8 mouse cellular contexts compared by ENCODE assay signal in the genomic region with DNA sequence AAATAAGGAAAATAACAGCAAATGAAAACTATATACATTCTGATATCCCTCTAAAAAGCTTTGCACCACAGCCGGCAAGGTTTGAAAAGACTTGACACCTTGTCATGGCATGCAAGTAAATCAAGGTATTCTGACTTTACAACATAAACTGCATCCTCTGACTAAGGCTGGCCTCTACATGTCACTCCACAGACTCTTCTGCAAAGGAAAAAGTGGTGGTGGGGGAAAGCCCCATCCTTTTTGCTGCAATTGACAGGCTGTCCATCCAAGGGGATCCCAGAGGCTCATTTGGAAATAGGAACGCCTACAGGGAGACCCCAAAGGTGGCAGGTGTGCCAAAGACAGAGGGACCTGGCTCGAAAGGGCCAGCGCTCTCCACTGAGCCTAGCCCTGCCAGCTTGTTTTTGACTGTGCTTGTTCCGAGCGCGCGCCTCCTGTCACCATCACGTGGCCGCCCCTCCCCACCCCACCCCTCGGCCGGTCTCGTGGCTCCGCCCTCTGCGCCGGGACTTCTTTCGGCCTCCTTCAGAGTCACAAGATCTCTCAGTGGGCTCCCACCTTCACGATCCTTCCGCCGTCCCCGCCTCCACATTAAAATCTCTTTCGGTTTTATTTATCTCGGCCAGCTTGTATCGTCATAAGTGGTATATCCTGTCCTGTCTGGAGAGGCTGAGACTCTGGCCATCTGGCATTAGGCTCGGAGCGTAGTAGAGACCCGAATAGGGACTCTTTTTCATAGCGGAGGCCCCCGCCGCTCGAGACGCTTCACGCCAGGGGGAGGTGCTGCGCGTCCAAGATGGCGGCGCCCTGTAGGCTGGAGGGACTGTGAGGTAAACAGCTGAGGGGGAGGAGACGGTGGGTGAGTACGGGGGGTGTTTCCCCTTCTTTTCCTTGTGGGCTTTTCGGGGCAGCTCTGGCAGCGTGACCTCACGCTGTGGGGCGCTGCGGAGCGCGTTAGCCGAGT. TPM values are rescaled to one million over a fixed set of nuclear protein-coding genes. Genes with fewer than 3 reads are reported as not detected.
DNase-seq lines count a peak whose midpoint lies in the region; ATAC-seq lines count a peak whose summit lies in the region.

Gene Tsc1 (plus strand): TSS at position 768 of the 964 bp plus-strand sequence.

- DNase-seq in NIH3T3 (ENCODE audit: low read depth) = peak; percentile 99
- DNase-seq in cerebellum, postnatal 10 days = peak; percentile 98 to 99
- DNase-seq in frontal cortex, postnatal 10 days (ENCODE audit: low spot score in 2 of 2) = peak; percentile 89 to 93
- peak; percentile 95 to 96 for DNase-seq in layer of hippocampus, postnatal 14 days (ENCODE audit: low spot score in 2 of 2)
- peak; percentile 96 for DNase-seq in lung, postnatal 14 days
- peak; percentile 95 for DNase-seq in retina, adult 2 months (ENCODE audit: low read depth, low spot score)
- DNase-seq in thymus, postnatal 36 days = peak; percentile 95

- H3K4me2 ChIP-seq in hindbrain, embryonic 12.5 days (replicated peaks) = peak within 1 kb of the TSS; percentile 81

- H3K4me1 ChIP-seq in hindbrain, embryonic 12.5 days = peaks cover 18% of the 10 kb centered on the region

- peak; percentile 94 for ATAC-seq in hindbrain, embryonic 12.5 days (ENCODE audit: low FRiP score)

- WGBS in hindbrain, embryonic 12.5 days = 2% methylated on average over 47 of the region's 47 CpGs

- peak within 1 kb of the TSS; percentile 98 for H3K9ac ChIP-seq in hindbrain, embryonic 12.5 days

- H3K4me3 ChIP-seq in hindbrain, embryonic 12.5 days = peak within 1 kb of the TSS; percentile 100

- peaks cover 6% of the 10 kb centered on the region; the same call in 1 of the 2 replicates for H3K27me3 ChIP-seq in hindbrain, embryonic 12.5 days

- H3K9me3 ChIP-seq in hindbrain, embryonic 12.5 days (replicated peaks) = no peaks in the 10 kb centered on the region

- peak within 1 kb of the TSS; percentile 95 for H3K27ac ChIP-seq in hindbrain, embryonic 12.5 days

- H3K36me3 ChIP-seq in hindbrain, embryonic 12.5 days = no peaks in the 10 kb centered on the region

RNA-seq across cellular contexts. Expression of gene Tsc1, which starts in this region (rescaled TPM):
- 32.1 and 32.4 TPM in 2 replicates for polyA plus RNA-seq in hindbrain, embryonic 12.5 days (2016; fragmentation: Nextera tagmentation; extraction: Ambion mirVana)
- 10 to 100 TPM; 39.7 to 43.6 TPM for total RNA-seq in layer of hippocampus, postnatal 14 days (2021)

Comparison
In these comparisons a context has a peak if more than half of its experiments do, and no peak if none do; other contexts are left out.
1. Peak in every context shown above with its lines: DNase-seq, ATAC-seq, H3K4me3 ChIP-seq and H3K27ac ChIP-seq.